Mouse (Mus musculus) thymus, postnatal 36 days (tissue): ENCODE measurements around the gene Ube2o.
"Not testable (repeated sequence)": the region's sequence is repeated elsewhere in the genome, so short reads cannot be mapped to it uniquely, and the experiment has no call there.

Experiments
- DNase-seq, 2 experiments: peaks; one replicate each; pipeline ENCODE4 v3.0.0; 2022; ENCODE audit warnings: mixed read lengths in 2 of 2

The Ube2o gene

GRCm38 (mm10) chr11:116613234-116613633 lies 32.0 kb upstream of the Ube2o start:
- DNase-seq: no peak

DNA sequence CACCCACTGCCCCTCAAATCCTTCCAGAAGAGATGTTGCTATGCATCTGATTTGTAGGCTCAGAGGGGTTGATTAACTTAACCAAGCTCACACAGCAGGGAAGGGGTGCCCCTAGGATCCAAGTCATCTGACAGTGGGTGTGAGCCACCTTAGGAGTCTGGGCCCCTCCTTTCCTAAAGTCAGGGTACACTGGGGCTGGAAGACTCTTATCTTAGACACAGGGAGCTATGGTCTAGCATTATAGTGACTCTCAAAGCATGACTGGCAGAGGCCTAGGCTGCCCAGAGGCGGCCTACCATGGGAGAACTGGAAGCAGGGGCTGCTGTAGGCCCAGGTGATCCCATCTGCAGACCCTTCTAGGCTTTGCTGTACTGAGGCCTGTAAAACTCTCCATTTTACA lies 31.3 kb upstream of the Ube2o start:
- no peak for DNase-seq

GRCm38 (mm10) chr11:116611883-116612282 lies 30.6 kb upstream of the Ube2o start:
- no peak for DNase-seq

GRCm38 (mm10) chr11:116611168-116611567 lies 29.9 kb upstream of the Ube2o start:
- not testable (repeated sequence) for DNase-seq

DNA sequence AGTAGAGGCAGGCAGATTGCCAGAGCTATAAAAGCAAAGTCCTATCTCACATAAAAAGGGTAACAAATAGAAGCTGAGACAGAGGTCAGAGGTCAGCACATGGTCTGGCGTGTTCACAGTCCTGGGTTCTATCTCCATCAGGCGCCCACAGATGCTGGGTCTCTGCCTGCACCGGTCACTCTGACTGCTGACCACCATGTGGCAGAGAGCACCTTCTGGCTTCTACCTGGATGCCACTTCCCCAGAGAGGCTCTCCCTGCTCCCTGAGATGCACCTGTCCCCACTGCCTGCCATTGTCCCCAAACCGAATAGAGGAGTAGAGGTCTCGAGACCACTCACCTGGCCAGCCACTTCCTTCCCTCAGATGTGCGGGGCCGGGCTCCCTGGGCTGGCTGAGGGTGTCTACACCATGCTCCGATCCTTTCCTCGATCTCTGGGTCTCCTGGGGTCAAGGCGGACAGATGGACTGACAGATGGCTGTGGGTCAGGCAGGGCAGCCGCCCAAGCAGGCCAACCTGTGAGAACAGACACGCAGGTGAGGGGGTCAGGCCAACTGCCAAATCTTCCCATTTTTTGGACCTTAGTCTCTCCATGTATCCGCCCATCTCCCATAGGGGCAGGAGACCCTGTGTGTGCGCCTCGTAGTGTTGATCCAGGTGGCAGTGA lies 28.9 kb upstream of the Ube2o start:
- no peak for DNase-seq

- peak in 1 of 2 experiments; percentile 45 for DNase-seq
Measured at GRCm38 (mm10) chr11:116607717-116608116, 26.5 kb upstream of the Ube2o start.

DNA sequence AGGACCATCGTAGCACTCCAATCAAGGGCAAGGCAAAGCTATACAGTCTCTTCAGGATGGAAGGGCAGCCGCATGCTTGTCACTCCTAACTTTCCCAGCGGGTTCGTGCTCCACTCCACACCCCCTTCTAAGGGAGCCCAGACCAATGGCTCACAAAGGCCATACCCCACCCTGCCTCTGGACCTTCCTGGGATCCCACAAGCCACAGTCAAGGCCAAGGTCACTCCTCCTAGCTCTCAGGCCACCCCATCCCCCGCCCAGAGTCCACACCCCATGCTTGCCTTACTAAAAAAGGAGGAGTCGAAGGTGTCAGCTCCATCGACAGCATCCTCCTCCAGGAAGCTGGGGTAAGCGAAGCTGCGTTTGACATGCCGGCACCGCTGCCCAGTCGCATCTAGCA lies 22.9 kb upstream of the Ube2o start:
- no peak for DNase-seq

GRCm38 (mm10) chr11:116603339-116603738 lies 22.1 kb upstream of the Ube2o start:
- DNase-seq: no peak

DNA sequence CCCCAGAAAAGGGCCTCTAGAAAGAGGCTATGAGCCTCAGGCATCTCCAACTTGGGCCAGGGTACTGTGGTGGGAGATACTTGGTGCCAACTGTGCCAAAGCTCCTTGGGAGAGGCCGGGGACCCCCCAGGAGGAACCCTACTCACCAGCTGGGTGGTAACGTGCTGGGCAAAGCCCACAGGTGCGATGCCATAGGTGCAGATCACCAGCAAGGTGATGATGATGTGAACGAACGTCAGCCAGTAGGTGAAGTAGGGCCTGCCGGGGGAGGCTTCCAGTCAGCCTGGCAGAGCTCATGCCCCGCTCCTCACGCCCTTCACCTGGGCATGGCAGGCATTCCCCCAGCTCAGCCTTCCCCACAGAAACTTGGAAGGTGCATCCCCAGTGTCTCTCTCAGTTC lies 20.8 kb upstream of the Ube2o start:
- no peak for DNase-seq

- no peak for DNase-seq
Measured at GRCm38 (mm10) chr11:116601166-116601565, 19.9 kb upstream of the Ube2o start.

GRCm38 (mm10) chr11:116599230-116599629 lies 18.0 kb upstream of the Ube2o start:
- no peak for DNase-seq

DNA sequence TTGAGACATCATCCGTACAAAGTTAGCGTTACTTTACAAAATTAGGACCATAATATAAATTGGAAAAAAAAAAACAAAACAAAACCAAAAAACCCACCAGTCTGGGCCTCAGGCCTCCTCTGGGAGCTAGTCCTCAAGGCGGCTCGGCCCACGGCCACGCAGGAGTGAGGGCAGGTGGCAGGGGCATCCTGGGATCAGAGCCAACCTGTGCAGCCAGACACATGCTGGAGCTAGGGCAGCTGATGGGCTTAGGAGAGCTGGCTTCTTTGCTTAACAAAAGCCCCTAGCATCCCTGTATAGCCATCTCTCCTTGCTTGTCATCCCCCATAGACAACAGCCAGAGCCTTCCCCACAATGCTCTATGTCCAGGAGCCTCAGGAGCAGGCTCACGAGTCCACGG lies 16.9 kb upstream of the Ube2o start:
- DNase-seq: no peak

- no peak for DNase-seq
Measured at GRCm38 (mm10) chr11:116596766-116597165, 15.5 kb upstream of the Ube2o start.

GRCm38 (mm10) chr11:116593345-116593744 lies 12.1 kb upstream of the Ube2o start:
- no peak for DNase-seq

DNA sequence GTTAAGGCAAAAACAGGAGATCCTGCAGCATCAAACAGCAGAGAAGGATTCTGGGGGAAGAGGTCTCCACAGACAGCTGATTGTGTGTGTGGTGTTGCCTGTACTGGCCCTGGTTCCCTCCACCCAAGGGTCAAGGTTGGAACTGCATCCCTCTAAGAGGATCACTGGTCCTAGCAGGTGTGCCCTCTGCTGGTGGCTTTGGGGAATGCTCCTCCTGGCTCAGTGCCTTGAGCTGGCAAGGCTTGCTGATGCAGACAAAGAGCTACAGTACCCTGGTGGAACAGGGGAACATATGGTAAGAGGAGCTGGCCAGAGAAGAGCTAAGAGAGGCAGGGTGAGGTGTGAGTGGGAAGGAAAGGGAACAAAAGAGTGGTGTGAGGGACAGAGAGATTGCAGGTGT lies 11.2 kb upstream of the Ube2o start:
- DNase-seq: peak; percentile 82 to 86

- no peak for DNase-seq
Measured at GRCm38 (mm10) chr11:116591621-116592020, 10.4 kb upstream of the Ube2o start.

DNA sequence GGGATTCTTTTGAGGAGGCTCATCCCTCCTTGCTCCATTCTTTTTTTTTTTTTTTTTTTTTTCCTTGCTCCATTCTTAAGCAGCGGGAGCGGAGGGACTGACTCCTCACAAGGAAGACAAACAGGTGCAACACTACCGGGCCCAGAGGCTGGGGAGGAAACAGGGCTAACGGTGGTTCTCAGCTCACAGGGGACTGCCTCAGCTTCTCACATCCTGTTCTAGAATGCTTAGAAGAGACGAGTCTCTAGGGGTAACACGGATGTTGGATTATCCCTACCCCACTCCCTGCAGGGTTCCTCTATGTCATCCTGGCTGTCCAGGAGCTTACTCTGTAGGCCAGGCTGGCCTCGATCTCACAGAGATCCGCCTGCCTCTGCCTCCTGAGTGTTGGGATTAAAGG lies 8.3 kb upstream of the Ube2o start:
- peak; percentile 30 to 53 for DNase-seq

GRCm38 (mm10) chr11:116589020-116589531 lies 7.8 kb upstream of the Ube2o start:
- DNase-seq: no peak

GRCm38 (mm10) chr11:116586801-116587631 lies 5.8 kb upstream of the Ube2o start:
- DNase-seq: peak; percentile 68 to 74

DNA sequence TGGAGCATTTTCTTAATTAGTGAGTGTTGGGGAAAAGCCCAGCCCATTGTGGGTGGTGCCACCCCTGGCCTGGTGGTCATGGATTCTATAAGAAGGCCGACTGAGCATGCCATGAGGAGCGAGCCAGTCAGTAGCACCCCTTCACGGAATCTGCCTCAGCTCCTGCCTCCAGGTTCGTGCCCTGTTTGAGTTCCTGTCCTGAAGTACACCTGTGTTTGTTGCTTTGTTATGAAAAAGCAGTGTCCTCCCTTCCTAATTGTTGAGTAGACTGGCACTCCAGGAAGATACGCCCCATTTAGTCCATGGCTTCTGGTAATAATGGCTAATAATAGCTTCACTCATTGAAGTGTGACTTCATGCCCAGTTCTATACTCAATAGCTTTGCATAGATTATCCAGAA lies 5.1 kb upstream of the Ube2o start, which contains the start of gene Aanat:
TSS of gene Aanat (plus strand) at position 123 of the 400 bp plus-strand sequence.
- DNase-seq: no peak

DNA sequence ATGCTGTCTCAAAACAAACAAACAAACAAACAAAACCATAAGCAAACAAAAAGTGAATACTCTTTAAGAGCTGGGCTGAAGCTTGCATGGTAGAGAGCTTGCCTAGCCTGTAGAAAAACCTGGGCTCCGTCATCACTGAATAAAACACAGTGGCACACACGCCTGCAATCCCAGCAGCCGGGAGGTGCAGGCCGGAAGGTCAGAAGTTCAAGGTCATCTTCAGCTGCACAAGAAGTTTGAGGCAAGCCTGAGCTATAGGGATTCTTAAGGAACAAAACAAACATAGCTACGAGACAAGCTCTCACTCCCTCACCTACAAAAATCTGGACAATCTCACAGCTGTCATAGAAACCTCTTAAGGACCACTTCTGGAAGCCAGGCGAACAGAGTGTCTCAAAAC lies 4.4 kb upstream of the Ube2o start:
- DNase-seq: no peak

GRCm38 (mm10) chr11:116580711-116581375 lies 404 bp downstream of the Ube2o start:
- DNase-seq: peak; percentile 47 to 66

DNA sequence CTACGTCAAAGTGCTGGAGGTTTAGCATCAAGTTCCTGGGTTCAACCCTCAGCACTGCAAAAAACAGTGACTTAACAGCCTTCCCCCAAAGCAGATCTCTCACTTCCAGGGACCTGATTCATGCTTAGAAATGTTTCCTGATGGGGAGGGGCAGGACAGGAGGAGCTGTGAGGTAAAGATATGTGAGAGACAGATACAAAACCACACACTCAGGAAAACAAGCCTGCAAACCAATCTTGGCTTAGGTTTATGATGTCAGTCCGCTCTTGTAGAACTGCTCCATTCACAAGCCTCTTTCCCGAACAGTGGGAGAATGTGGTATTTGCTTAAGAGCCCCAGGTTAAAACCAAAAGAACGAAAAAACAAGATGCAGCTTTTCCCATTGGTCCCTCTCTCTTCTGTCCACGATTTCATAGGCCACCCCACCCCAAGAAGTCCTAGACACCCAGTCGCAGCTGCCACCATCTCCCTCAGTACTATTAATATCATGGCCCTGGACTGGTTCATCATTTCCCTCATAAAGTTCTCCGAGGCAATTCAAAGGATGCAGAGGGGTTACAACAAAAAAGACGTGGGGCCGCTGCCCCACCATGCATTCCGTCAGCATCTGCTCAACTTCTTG lies 1.1 kb downstream of the Ube2o start:
- DNase-seq: no peak
